Mouse (Mus musculus): ENCODE measurements at regions not wholly inside any gene's neighbourhood (a gene's known extent, or its start where the extent isn't known, plus 50 kb on each side); places are given as distances from the start of the nearest gene placed in this dataset.

DNA sequence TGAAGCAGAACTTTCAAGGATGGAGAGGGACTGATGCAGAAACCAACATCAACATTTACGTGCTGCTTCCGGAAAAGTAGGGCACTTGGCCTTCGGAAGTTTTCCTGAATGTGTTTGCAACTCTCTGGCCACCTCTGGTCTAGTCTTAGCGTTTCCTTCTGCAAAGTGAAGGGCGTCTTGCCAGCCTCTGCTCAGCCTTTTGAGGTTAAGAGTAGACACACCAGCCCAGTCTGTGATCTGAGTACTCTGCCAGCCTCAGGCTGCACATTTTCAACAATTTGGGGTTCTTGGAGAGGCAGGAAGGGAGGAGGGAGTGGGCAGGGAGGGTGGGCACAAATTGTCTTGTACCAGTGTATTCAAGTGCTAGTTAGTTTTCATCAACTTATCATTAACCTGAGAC is 176.7 kb upstream of the Egln3 start:
- no peak overlapping the region for H3K4me3 ChIP-seq
- H3K9me3 ChIP-seq, result no peaks in the 10 kb centered on the region
- no peaks in the 10 kb centered on the region for H3K4me1 ChIP-seq
- no peaks in the 10 kb centered on the region for H3K27me3 ChIP-seq
- no peak overlapping the region for H3K4me2 ChIP-seq (replicated peaks)
- H3K36me3 ChIP-seq, result no peaks in the 10 kb centered on the region
- no peak overlapping the region for H3K9ac ChIP-seq
- WGBS, result 96% methylated on average over 5 of the region's 5 CpGs
- no peak for ATAC-seq (ENCODE audit: insufficient number of reproducible peaks, insufficient read depth, low FRiP score, low TSS enrichment)
- H3K27ac ChIP-seq, result no peak overlapping the region

DNA sequence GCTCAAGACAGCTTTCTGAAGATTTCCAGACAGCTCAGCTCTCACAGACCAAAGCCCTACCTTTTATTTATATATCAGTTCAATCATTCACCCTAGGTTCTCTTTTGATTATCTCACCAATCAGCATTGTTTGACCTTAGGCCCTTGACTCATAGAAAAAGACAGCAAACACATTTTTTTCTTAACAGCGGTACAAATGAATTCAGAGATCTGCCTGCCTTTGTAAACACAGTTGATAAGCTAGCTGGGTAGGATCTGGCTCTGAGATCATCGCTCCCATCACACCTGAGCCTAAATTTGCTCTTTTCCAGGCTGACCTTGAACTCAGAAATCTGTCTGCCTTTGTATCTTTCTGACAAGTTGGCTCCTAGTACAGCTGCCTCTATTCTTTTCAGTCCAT is 174.9 kb upstream of the Egln3 start:
- Histone ChIP-seq H3K27me3 (no peaks in the 10 kb centered on the region), H3K9me3 (no peaks in the 10 kb centered on the region), H3K36me3 (no peaks in the 10 kb centered on the region), H3K4me2 (replicated peaks) (no peak overlapping the region), H3K4me1 (no peaks in the 10 kb centered on the region), H3K9ac (no peak overlapping the region), H3K4me3 (no peak overlapping the region), H3K27ac (no peak overlapping the region)
- 87% methylated on average over 2 of the region's 2 CpGs for WGBS
- no peak for ATAC-seq (ENCODE audit: insufficient number of reproducible peaks, insufficient read depth, low FRiP score, low TSS enrichment)

DNA sequence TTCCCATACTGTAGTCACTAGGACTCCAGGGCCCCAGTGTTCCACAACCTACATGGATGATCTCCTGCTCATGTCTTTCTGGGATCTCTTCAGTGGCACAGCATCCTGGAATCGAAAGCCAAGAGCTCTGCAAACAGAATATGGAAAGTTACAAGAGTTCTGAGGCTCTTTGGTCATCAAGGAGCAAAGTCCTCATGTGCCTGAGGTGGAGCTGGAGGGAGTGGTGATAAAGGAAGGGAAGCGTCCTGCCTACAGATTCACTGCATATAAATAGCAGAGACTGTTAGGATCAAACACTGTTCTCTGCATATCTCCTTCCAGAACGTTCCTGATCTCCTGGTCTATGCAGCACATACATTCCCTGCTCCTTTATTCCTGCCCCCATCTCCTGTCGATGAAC is 170.4 kb upstream of the Egln3 start:
- H3K4me1 ChIP-seq, result no peaks in the 10 kb centered on the region
- H3K36me3 ChIP-seq, result no peaks in the 10 kb centered on the region
- no peaks in the 10 kb centered on the region for H3K27me3 ChIP-seq
- H3K27ac ChIP-seq, result no peak overlapping the region
- H3K9me3 ChIP-seq, result no peaks in the 10 kb centered on the region
- 72% methylated on average over 4 of the region's 4 CpGs for WGBS
- H3K9ac ChIP-seq, result no peak overlapping the region
- H3K4me2 ChIP-seq (replicated peaks), result no peak overlapping the region
- no peak for ATAC-seq (ENCODE audit: insufficient number of reproducible peaks, insufficient read depth, low FRiP score, low TSS enrichment)
- H3K4me3 ChIP-seq, result no peak overlapping the region

DNA sequence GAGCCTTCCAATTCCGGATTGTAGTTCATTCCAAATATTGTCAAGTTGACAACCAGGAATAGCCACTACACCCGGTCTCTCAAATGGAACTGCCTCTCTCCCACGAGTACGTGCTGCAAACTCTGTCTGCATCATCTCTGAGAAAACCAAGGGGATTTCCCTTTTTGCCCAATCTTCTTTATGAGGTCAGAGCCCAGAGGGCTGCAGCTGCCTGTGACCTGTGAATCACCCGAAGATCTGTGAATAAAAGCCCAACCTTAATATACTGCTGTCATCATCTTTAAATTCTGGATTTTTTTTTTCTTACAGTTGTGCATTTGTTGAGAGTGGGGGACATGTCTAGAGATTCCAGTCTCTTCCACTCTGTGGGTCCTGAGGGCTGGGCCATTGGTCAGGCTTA is 165.6 kb upstream of the Egln3 start:
- 85% methylated on average over 5 of the region's 5 CpGs for whole genome bisulfite sequencing
- Histone ChIP-seq H3K4me2 (replicated peaks) (no peak overlapping the region), H3K4me3 (no peak overlapping the region), H3K36me3 (no peaks in the 10 kb centered on the region), H3K27me3 (no peaks in the 10 kb centered on the region), H3K9ac (no peak overlapping the region), H3K27ac (no peak overlapping the region), H3K9me3 (no peaks in the 10 kb centered on the region), H3K4me1 (no peaks in the 10 kb centered on the region)
- ATAC-seq (ENCODE audit: insufficient number of reproducible peaks, insufficient read depth, low FRiP score, low TSS enrichment), result no peak

DNA sequence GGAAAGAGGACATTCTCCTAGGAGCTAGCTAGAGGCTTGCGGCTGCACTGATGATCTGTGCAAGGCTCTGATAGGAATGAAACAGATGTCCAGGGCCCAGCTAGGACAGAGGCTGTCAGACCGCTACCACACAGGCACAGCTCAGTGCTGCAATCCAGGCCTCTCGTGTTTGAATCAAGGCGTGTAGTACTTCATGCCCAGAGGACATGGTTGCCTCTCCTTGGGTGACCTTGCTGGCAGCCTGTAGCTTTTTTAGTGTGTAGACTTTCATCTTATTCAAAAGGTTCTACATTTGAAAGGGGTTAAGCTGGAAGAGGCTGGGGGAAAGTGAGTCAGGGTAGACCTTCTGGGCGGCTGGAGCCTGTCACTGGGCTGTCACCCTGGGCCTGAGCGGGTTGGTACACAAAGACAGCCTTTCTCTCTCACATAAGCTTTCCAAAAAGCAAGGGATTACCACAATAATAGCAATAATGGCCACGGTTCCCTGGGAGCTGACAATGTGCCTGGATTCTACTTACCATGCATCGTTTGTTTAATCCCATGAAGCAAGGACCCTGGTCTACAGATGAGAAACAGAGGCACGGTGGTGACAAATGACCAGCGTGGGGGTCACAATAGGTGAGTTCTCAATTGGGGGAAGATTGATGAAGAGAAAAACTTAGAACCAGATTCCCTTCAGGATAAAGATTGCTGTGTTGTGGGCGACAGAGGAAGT is 160.9 kb upstream of the Egln3 start:
- no peak overlapping the region for H3K27ac ChIP-seq
- H3K9ac ChIP-seq, result no peak overlapping the region
- H3K4me1 ChIP-seq, result no peaks in the 10 kb centered on the region
- no peak for ATAC-seq (ENCODE audit: insufficient number of reproducible peaks, insufficient read depth, low FRiP score, low TSS enrichment)
- no peaks in the 10 kb centered on the region for H3K27me3 ChIP-seq
- no peaks in the 10 kb centered on the region for H3K36me3 ChIP-seq
- no peak overlapping the region for H3K4me3 ChIP-seq
- no peaks in the 10 kb centered on the region for H3K9me3 ChIP-seq
- WGBS, result 72% methylated on average over 11 of the region's 11 CpGs
- H3K4me2 ChIP-seq (replicated peaks), result no peak overlapping the region

DNA sequence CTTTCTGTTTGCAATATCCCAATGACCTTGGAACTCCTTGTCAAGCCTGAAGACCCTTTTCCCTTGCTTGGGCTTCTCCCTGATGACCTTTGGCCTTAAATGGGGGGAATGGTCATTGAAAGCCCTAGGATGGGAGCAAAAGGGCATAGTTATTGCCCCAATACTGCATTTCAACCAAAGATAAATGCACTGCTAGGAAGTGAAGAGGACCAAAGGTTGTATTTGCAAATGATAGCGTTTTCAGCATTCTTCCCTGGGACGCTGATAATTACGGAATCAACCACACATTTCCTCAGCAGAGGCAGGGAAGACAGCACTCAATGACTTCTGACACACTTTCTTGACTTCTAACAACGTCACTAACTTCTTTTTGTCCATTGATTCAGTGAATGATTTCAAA is 158.1 kb upstream of the Egln3 start:
- H3K27ac ChIP-seq, result no peak overlapping the region
- WGBS, result 93% methylated on average over 4 of the region's 4 CpGs
- no peak overlapping the region for H3K9ac ChIP-seq
- no peak overlapping the region for H3K4me3 ChIP-seq
- no peaks in the 10 kb centered on the region for H3K36me3 ChIP-seq
- no peaks in the 10 kb centered on the region for H3K27me3 ChIP-seq
- no peak overlapping the region for H3K4me2 ChIP-seq (replicated peaks)
- H3K4me1 ChIP-seq, result no peaks in the 10 kb centered on the region
- no peak for ATAC-seq (ENCODE audit: insufficient number of reproducible peaks, insufficient read depth, low FRiP score, low TSS enrichment)
- no peaks in the 10 kb centered on the region for H3K9me3 ChIP-seq

DNA sequence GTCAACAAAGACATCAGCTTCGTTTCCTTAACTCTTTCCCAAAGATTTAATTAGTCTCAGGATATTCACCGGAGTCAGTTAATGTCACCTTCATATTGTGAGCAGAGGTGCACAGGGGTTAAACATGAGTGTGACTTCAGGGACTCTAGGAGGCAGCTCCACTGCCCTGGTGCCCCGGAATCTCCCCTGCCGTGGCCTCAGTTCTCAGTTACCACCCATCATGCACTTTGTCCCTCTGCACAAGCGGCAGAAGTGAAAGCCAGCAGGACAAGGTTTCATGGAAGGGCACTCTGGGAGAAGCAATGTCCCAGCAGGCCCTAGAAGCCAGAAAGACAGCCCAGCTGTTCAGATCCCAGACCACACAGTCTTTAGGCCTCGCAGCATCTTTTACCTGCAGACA is 150.5 kb upstream of the Egln3 start:
- Histone ChIP-seq H3K36me3 (no peaks in the 10 kb centered on the region), H3K27me3 (no peaks in the 10 kb centered on the region), H3K4me3 (no peak overlapping the region), H3K27ac (no peak overlapping the region), H3K4me1 (peaks cover 5% of the 10 kb centered on the region; the same call in 1 of the 2 replicates), H3K9me3 (no peaks in the 10 kb centered on the region), H3K4me2 (replicated peaks) (no peak overlapping the region), H3K9ac (no peak overlapping the region)
- ATAC-seq (ENCODE audit: insufficient number of reproducible peaks, insufficient read depth, low FRiP score, low TSS enrichment), result no peak
- WGBS, result 15% methylated on average over 6 of the region's 6 CpGs

DNA sequence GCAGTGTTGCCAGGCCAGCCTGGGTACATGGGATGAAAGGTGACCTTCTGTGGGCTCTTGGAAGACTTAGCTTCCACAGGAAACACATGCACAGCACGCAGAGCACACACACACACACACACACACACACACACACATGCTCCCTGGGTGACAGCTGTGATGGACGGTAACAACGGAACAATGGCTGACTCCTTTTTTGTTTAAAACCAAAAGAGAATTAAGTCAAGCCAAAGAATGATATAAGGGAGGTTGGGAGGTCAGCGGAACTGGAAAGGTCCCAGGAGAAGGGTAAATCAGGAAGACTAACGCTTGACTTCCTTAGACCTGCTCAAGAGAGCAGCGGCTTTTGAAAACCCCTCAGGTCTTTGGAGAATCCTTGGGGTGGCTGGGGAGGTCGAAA is 150.0 kb upstream of the Egln3 start:
- 46% methylated on average over 7 of the region's 7 CpGs for WGBS
- Histone ChIP-seq H3K36me3 (no peaks in the 10 kb centered on the region), H3K4me1 (peaks cover 5% of the 10 kb centered on the region; the same call in 1 of the 2 replicates), H3K9me3 (no peaks in the 10 kb centered on the region), H3K4me3 (no peak overlapping the region), H3K9ac (no peak overlapping the region), H3K4me2 (replicated peaks) (no peak overlapping the region), H3K27ac (no peak overlapping the region), H3K27me3 (no peaks in the 10 kb centered on the region)
- ATAC-seq (ENCODE audit: insufficient number of reproducible peaks, insufficient read depth, low FRiP score, low TSS enrichment), result no peak

DNA sequence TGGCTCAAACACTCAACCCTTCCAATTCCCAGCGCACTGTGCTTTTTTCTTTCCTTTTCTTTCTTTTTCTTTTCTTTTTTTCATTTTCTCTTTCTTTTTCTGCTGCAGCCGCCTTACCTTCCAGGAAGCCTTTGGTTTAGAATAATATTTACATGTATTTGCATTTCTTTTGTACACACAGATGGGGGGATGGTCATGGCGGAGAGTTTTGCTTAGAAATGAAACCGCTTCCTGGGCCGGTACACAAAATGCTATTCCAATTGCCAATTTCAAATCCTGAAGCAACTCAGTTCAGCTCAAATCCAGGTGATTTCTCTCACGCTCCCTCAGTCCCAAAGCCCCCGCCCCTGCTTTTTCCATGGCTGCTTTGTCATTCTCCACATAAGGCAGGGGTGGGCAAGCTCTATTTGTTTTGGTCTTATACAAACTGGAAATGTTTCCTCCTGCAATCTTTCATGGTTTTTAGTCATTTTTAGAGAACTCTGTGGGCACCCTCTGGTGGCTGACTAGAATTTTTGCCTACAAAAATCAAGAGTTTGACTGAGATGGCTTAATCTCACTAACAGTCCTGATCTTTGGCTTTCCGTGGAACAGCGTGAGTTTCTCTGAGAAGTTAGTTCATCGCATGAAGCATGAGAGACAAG is 149.4 kb upstream of the Egln3 start:
- Histone ChIP-seq H3K9me3 (no peaks in the 10 kb centered on the region), H3K4me3 (no peak overlapping the region), H3K27me3 (no peaks in the 10 kb centered on the region), H3K4me1 (peaks cover 5% of the 10 kb centered on the region; the same call in 1 of the 2 replicates), H3K36me3 (no peaks in the 10 kb centered on the region), H3K27ac (no peak overlapping the region), H3K4me2 (replicated peaks) (no peak overlapping the region), H3K9ac (no peak overlapping the region)
- WGBS, result 76% methylated on average over 10 of the region's 10 CpGs
- no peak for ATAC-seq (ENCODE audit: insufficient number of reproducible peaks, insufficient read depth, low FRiP score, low TSS enrichment)

DNA sequence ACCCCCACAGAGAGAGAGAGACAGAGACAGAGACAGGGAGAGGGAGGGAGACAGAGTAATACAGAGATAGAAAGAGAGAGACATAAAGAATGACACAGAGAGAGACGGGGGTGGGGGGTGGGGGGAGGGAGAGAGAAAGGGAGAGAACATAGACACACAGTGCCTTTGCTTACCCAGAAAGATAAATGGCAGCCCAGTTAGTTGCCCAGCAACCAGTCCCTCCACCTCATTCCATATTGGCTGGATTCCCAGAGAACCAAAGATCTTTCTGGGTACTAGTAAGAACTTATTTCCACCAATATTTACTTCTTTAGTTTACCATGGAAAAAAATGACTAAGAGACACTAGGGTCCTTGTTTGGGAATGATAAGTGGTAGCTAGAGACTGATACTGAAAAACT is 146.6 kb upstream of the Egln3 start:
- Histone ChIP-seq H3K9me3 (no peaks in the 10 kb centered on the region), H3K9ac (no peak overlapping the region), H3K4me2 (replicated peaks) (no peak overlapping the region), H3K27ac (no peak overlapping the region), H3K4me3 (no peak overlapping the region), H3K27me3 (no peaks in the 10 kb centered on the region), H3K36me3 (no peaks in the 10 kb centered on the region), H3K4me1 (peaks cover 5% of the 10 kb centered on the region; the same call in 1 of the 2 replicates)
- 55% methylated on average over 1 of the region's 1 CpGs for WGBS
- no peak for ATAC-seq (ENCODE audit: insufficient number of reproducible peaks, insufficient read depth, low FRiP score, low TSS enrichment)

DNA sequence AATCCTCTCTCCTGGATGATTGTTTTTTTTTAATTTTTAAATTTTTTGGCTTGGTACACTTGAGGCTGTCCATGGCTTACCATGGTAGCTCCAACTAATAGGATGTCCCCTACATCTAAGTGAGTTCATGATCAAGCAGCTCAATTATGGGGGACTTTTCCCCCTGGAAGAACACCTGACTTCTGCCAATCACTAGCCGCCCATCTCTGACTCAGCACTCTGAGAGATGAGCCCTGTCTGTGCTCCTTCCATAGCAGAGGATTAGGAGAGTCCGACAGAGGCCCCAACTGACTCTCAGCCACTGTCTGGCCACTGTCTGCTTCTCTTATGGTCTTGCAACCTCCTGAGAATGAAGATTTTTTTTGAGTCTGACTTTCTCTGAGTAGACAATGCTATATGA is 145.7 kb upstream of the Egln3 start:
- WGBS, result 55% methylated on average over 2 of the region's 2 CpGs
- no peak overlapping the region for H3K9ac ChIP-seq
- ATAC-seq (ENCODE audit: insufficient number of reproducible peaks, insufficient read depth, low FRiP score, low TSS enrichment), result no peak

DNA sequence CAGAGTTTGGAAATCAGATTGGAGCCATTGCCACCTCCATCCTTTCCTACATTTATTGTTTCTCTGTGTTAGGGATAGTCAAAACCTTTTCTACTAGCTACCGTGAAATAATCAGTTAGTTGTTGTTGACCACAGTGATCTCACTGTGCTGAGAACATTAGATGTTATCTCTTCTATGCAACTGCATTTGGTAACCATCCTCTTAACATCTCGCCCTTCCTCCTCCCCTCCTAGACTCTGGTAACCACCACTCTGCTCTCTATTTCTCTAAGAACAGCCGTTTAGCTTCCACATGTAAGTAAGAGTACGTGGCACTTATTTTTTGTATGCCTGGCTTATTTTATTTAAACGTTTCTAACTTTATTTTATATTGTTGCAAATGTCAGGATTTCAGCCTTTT is 139.8 kb upstream of the Egln3 start:
- H3K4me1 ChIP-seq, result no peaks in the 10 kb centered on the region
- H3K9ac ChIP-seq, result no peak overlapping the region
- no peak overlapping the region for H3K27ac ChIP-seq
- no peak overlapping the region for H3K4me3 ChIP-seq
- no peaks in the 10 kb centered on the region for H3K36me3 ChIP-seq
- no peaks in the 10 kb centered on the region for H3K9me3 ChIP-seq
- no peaks in the 10 kb centered on the region for H3K27me3 ChIP-seq
- WGBS, result 85% methylated on average over 5 of the region's 5 CpGs
- no peak for ATAC-seq (ENCODE audit: insufficient number of reproducible peaks, insufficient read depth, low FRiP score, low TSS enrichment)
- H3K4me2 ChIP-seq (replicated peaks), result no peak overlapping the region

More for the DNA sequence above, 145.7 kb upstream of the Egln3 start:
- Histone ChIP-seq H3K4me3 (no peak overlapping the region), H3K27me3 (no peaks in the 10 kb centered on the region), H3K9me3 (no peaks in the 10 kb centered on the region), H3K4me1 (peaks cover 5% of the 10 kb centered on the region; the same call in 1 of the 2 replicates), H3K27ac (no peak overlapping the region), H3K36me3 (no peaks in the 10 kb centered on the region), H3K4me2 (replicated peaks) (no peak overlapping the region)
